Mouse (Mus musculus) pancreas, adult 10 weeks (tissue): ENCODE results near the gene Fam117b. TPM values are rescaled to one million over a fixed set of nuclear protein-coding genes. Genes with fewer than 3 reads are reported as not detected.

Experiments used
- polyA plus RNA-seq: library from polyadenylated mRNA; stranded (reverse); fragments of 350-450 nt; fragmentation: Illumina TruSeq; extraction: RNeasy Lipid Tissue Mini Kit (QIAGEN cat#74804); gene quantifications from one replicate; pipeline ENCODE4 v1.2.3, GENCODE M21; 2015; ENCODE audit warnings: low read depth, low replicate concordance; ENCODE audit not compliant: insufficient read depth

The Fam117b gene
- 4.3 TPM for polyA plus RNA-seq

GRCm38 (mm10) chr1:59912413-59913157 lies at the start of gene Fam117b:
Fam117b (plus strand) TSS chr1:59913006.

Other genes with a start within 250 kb of the Fam117b start
- 26.0 TPM for gene Sumo1, start 242.2 kb upstream of the Fam117b start, polyA plus RNA-seq
- 22.2 TPM for gene Nop58, start 228.0 kb upstream of the Fam117b start, polyA plus RNA-seq
- 7.6 TPM for gene Bmpr2, start 149.6 kb upstream of the Fam117b start, polyA plus RNA-seq
- gene Ica1l, start 130.2 kb downstream of the Fam117b start, polyA plus RNA-seq = 0.54 TPM
- 1.5 TPM for gene Carf, start 185.2 kb downstream of the Fam117b start, polyA plus RNA-seq
- 5.1 TPM for gene Wdr12, start 185.6 kb downstream of the Fam117b start, polyA plus RNA-seq